Mouse (Mus musculus) midbrain, embryonic 10.5 days (tissue): Measurements from ENCODE around the gene Nme7. TPM values are rescaled to one million over a fixed set of nuclear protein-coding genes. Genes with fewer than 3 reads are reported as not detected.

Experiments used
- DNase-seq: peaks from one replicate; pipeline ENCODE4 v3.0.0-alpha.2; 2017; ENCODE audit warnings: low spot score
- H3K27ac ChIP-seq: fragments of 300-500 bp; sonication (generic); replicated peaks from 2 replicates; pipeline ENCODE4 v1.5.1; 2016; ENCODE audit warnings: mild to moderate bottlenecking
- H3K27me3 ChIP-seq: fragments of 300-500 bp; sonication (generic); 2 replicates; pipeline ENCODE4 v1.6.1; 2016; ENCODE audit warnings: low read depth, mild to moderate bottlenecking; ENCODE audit not compliant: poor library complexity, severe bottlenecking
- H3K36me3 ChIP-seq: fragments of 300-500 bp; sonication (generic); 2 replicates; pipeline ENCODE4 v1.6.1; 2016; ENCODE audit warnings: mild to moderate bottlenecking, moderate library complexity
- H3K4me1 ChIP-seq: fragments of 300-500 bp; sonication (generic); 2 replicates; pipeline ENCODE4 v1.6.1; 2016
- H3K4me3 ChIP-seq: fragments of 300-500 bp; sonication (generic); 2 replicates; pipeline ENCODE4 v1.5.1; 2016; ENCODE audit warnings: mild to moderate bottlenecking, moderate library complexity
- H3K9me3 ChIP-seq: fragments of 300-500 bp; sonication (generic); replicated peaks from 2 replicates; pipeline ENCODE4 v1.6.1; 2016; ENCODE audit warnings: mild to moderate bottlenecking
- WGBS: fragments of 180-500 bp; shearing (Covaris S2); methylation state at CpG from one replicate; pipeline ENCODE4 v1.1.7; 2016; 5-methylcytosine and 5-hydroxymethylcytosine counted together
- polyA plus RNA-seq: library from polyadenylated mRNA; unstranded; fragments of >200 nt; fragmentation: Nextera tagmentation; extraction: Ambion mirVana; gene quantifications from 2 replicates; pipeline ENCODE4 v1.2.1, GENCODE M21; 2016

Nme7 gene
- polyA plus RNA-seq, 1 experiment from 2014 or later, result 36.3 TPM

DNA sequence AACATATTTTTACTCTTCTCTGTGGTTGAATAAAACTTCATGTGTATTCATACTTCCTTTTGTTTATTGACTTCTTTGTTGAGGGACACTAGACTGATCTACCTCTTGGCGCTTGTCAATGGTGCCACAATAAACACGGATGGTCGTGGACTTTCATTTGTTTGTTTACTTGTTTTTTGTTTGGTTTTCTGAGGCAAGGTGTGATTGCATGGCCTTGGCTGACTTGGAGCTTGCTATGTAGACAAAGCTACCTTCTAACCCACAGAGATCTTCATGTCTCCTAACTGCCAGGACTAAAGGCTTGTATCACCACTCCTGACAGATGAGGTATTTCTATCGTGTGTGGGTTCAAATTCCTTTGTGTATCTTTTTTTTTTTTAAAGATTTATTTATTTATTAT is 20.3 kb downstream of the Nme7 start:
- WGBS, result 88% methylated on average over 4 of the region's 4 CpGs
- H3K4me3 ChIP-seq, result no peak overlapping the region
- no peaks in the 10 kb centered on the region for H3K27me3 ChIP-seq

GRCm38 (mm10) chr1:164324878-164325277 is 21.0 kb downstream of the Nme7 start:
- Histone ChIP-seq H3K27me3 (no peaks in the 10 kb centered on the region), H3K36me3 (peaks cover 17% of the 10 kb centered on the region), H3K4me1 (peaks cover 12% of the 10 kb centered on the region; the same call in 1 of the 2 replicates), H3K9me3 (no peaks in the 10 kb centered on the region), H3K4me3 (no peak overlapping the region), H3K27ac (no peak overlapping the region)
- 84% methylated on average over 2 of the region's 2 CpGs for WGBS
- DNase-seq, result no peak

More for the DNA sequence above, 20.3 kb downstream of the Nme7 start:
- peaks cover 11% of the 10 kb centered on the region for H3K36me3 ChIP-seq
- peaks cover 12% of the 10 kb centered on the region; the same call in 1 of the 2 replicates for H3K4me1 ChIP-seq
- no peaks in the 10 kb centered on the region for H3K9me3 ChIP-seq
- no peak for DNase-seq
- H3K27ac ChIP-seq, result no peak overlapping the region

- Histone ChIP-seq H3K4me1 (0 out of 2 replicates have a peak, but pooled peaks cover 4% of the 10 kb centered on the region), H3K9me3 (no peaks in the 10 kb centered on the region), H3K4me3 (no peak overlapping the region), H3K27me3 (no peaks in the 10 kb centered on the region), H3K36me3 (peaks cover 28% of the 10 kb centered on the region), H3K27ac (no peak overlapping the region)
- 75% methylated on average over 6 of the region's 6 CpGs for WGBS
- no peak for DNase-seq
These were observed 22.8 kb downstream of the Nme7 start for GRCm38 (mm10) chr1:164326600-164327155.

GRCm38 (mm10) chr1:164327764-164328163 is 23.8 kb downstream of the Nme7 start:
- no peaks in the 10 kb centered on the region for H3K4me1 ChIP-seq
- no peak overlapping the region for H3K27ac ChIP-seq
- no peaks in the 10 kb centered on the region for H3K9me3 ChIP-seq
- DNase-seq, result no peak
- WGBS, result 85% methylated on average over 7 of the region's 7 CpGs
- no peak overlapping the region for H3K4me3 ChIP-seq
- no peaks in the 10 kb centered on the region for H3K27me3 ChIP-seq
- H3K36me3 ChIP-seq, result peaks cover 28% of the 10 kb centered on the region

GRCm38 (mm10) chr1:164332559-164332958 is 28.6 kb downstream of the Nme7 start:
- H3K27me3 ChIP-seq, result no peaks in the 10 kb centered on the region
- DNase-seq, result no peak
- H3K4me3 ChIP-seq, result no peak overlapping the region
- no peaks in the 10 kb centered on the region for H3K9me3 ChIP-seq
- H3K27ac ChIP-seq, result no peak overlapping the region
- H3K36me3 ChIP-seq, result peaks cover 50% of the 10 kb centered on the region
- WGBS, result 86% methylated on average over 11 of the region's 11 CpGs
- H3K4me1 ChIP-seq, result no peaks in the 10 kb centered on the region

DNA sequence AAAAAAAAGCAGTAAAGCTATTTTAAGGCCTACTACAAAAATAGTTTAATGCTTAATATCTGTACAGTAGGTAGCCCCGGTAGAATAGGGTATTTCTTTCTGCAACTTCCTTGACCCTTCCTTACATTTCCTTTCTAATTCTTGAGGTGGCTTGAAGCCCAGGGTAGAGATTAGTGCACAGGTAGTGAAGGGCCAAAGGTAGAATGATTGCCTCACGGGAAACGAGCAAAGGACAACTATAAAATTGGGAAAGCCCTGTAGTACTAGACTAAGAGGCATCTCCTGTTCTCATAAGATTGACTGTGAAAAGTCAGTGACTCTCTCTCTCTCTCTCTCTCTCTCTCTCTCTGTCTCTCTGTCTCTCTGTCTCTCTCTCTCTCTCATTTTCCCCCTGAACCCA is 31.5 kb downstream of the Nme7 start:
- 90% methylated on average over 3 of the region's 3 CpGs for WGBS
- Histone ChIP-seq H3K4me1 (no peaks in the 10 kb centered on the region), H3K9me3 (no peaks in the 10 kb centered on the region), H3K36me3 (peaks cover 37% of the 10 kb centered on the region), H3K27ac (no peak overlapping the region), H3K27me3 (no peaks in the 10 kb centered on the region), H3K4me3 (no peak overlapping the region)
- DNase-seq, result no peak

DNA sequence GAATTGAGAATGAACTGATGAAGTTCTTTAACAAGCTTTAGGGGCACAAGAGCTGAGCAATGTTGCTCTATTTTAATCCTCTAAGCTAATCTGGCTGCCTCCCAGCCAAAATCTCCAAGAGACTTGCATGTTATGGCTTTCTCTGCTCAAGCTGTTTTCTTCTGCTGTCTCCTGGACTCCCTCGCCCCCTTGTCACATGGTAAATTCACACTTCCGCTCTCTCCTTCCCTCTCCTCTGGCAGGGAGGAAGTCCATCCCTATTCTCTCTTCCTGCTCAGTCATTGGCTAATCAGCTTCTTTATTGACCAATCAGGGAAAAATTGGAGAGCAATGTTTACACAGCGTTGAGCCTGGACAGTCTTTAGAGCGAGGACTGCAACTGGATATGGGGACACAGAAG is 31.9 kb downstream of the Nme7 start:
- DNase-seq, result no peak
- Histone ChIP-seq H3K27me3 (no peaks in the 10 kb centered on the region), H3K4me3 (no peak overlapping the region), H3K27ac (no peak overlapping the region), H3K4me1 (no peaks in the 10 kb centered on the region), H3K36me3 (peaks cover 37% of the 10 kb centered on the region), H3K9me3 (no peaks in the 10 kb centered on the region)
- WGBS, result 94% methylated on average over 4 of the region's 4 CpGs

GRCm38 (mm10) chr1:164342161-164342560 is 38.2 kb downstream of the Nme7 start:
- DNase-seq, result no peak

GRCm38 (mm10) chr1:164353443-164353842 is 49.5 kb downstream of the Nme7 start:
- Histone ChIP-seq H3K36me3 (peaks cover 23% of the 10 kb centered on the region), H3K27ac (no peak overlapping the region), H3K4me1 (no peaks in the 10 kb centered on the region), H3K27me3 (no peaks in the 10 kb centered on the region), H3K4me3 (no peak overlapping the region), H3K9me3 (no peaks in the 10 kb centered on the region)
- 70% methylated on average over 3 of the region's 3 CpGs for WGBS
- DNase-seq, result no peak

More at GRCm38 (mm10) chr1:164342161-164342560, 38.2 kb downstream of the Nme7 start:
- Histone ChIP-seq H3K36me3 (peaks cover 49% of the 10 kb centered on the region), H3K27me3 (no peaks in the 10 kb centered on the region), H3K9me3 (no peaks in the 10 kb centered on the region), H3K4me1 (no peaks in the 10 kb centered on the region), H3K4me3 (no peak overlapping the region), H3K27ac (no peak overlapping the region)
- 87% methylated on average over 3 of the region's 3 CpGs for WGBS

DNA sequence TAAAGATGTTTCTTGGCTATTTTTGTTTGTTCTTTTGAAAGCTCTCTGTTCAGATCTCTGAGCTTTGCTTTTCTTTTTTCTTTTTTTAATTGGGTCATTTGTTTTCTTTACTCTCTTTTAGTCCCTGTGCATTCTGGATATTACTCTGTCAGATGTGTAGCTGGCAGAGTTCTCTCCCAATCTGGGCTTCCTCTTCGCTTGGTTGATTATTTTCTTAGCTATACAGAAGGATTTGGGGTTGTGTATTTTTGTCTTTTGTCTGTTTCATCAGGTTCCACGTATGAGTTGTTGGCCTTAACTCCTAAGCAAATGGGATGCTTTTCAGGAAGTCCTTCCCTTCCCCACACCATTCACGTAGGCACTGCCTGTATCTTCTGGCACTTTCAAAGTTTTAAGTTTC is 54.1 kb downstream of the Nme7 start:
- Histone ChIP-seq H3K4me3 (no peak overlapping the region), H3K4me1 (peaks cover 14% of the 10 kb centered on the region), H3K27ac (no peak overlapping the region), H3K27me3 (no peaks in the 10 kb centered on the region), H3K36me3 (peaks cover 5% of the 10 kb centered on the region; the same call in 1 of the 2 replicates), H3K9me3 (no peaks in the 10 kb centered on the region)
- 52% methylated on average over 3 of the region's 3 CpGs for WGBS
- DNase-seq, result no peak

- H3K27me3 ChIP-seq, result no peaks in the 10 kb centered on the region
- H3K36me3 ChIP-seq, result peaks cover 8% of the 10 kb centered on the region
- DNase-seq, result peak; percentile 17
- no peak overlapping the region for H3K4me3 ChIP-seq
- no peak overlapping the region for H3K27ac ChIP-seq
- no peaks in the 10 kb centered on the region for H3K9me3 ChIP-seq
- H3K4me1 ChIP-seq, result peaks cover 14% of the 10 kb centered on the region
- 62% methylated on average over 2 of the region's 2 CpGs for WGBS
These were observed 58.1 kb downstream of the Nme7 start for GRCm38 (mm10) chr1:164361997-164362396.

- WGBS, result 79% methylated on average over 12 of the region's 12 CpGs
- Histone ChIP-seq H3K36me3 (peaks cover 3% of the 10 kb centered on the region), H3K27me3 (no peaks in the 10 kb centered on the region), H3K4me1 (peaks cover 14% of the 10 kb centered on the region), H3K9me3 (no peaks in the 10 kb centered on the region), H3K27ac (no peak overlapping the region), H3K4me3 (no peak overlapping the region)
- peak; percentile 58 for DNase-seq
These were observed 62.5 kb downstream of the Nme7 start for GRCm38 (mm10) chr1:164366156-164367128.

- H3K27ac ChIP-seq, result no peak overlapping the region
- no peak for DNase-seq
- peaks cover 9% of the 10 kb centered on the region for H3K36me3 ChIP-seq
- H3K4me3 ChIP-seq, result no peak overlapping the region
- H3K9me3 ChIP-seq, result no peaks in the 10 kb centered on the region
- WGBS, result 96% methylated on average over 4 of the region's 4 CpGs
- no peaks in the 10 kb centered on the region for H3K4me1 ChIP-seq
- no peaks in the 10 kb centered on the region for H3K27me3 ChIP-seq
These were observed 64.2 kb downstream of the Nme7 start for GRCm38 (mm10) chr1:164368152-164368551.
